Mouse (Mus musculus): ENCODE measurements around the gene Ptcd2. TPM values are rescaled to one million over a fixed set of nuclear protein-coding genes. Genes with fewer than 3 reads are reported as not detected.
A peak's percentile ranks its signal among the peaks of the same experiment; 100 is the strongest.

The Ptcd2 gene
- polyA plus RNA-seq (2012; rRNA removed): 32.4 and 35.3 TPM in 2 replicates

- TF ChIP-seq CTCF (IDR thresholded peaks at IDR 0.05; ENCODE audit: extremely low read depth, insufficient read depth, low read length) (no peak), POLR2A (IDR thresholded peaks at IDR 0.05; ENCODE audit: extremely low read depth, insufficient read depth, low read length) (peak; percentile 76)
Measured at GRCm38 (mm10) chr13:99344599-99345575, at the start of gene Ptcd2, which contains the start of gene Mrps27. Gene Ptcd2 (minus strand): TSS chr13:99344705. Gene Mrps27 (plus strand): TSS chr13:99344786.

GRCm38 (mm10) chr13:99393128-99393527 lies 48.6 kb upstream of the Ptcd2 start:
- TF ChIP-seq POLR2A (IDR thresholded peaks at IDR 0.05; ENCODE audit: extremely low read depth, insufficient read depth, low read length) (no peak), CTCF (IDR thresholded peaks at IDR 0.05; ENCODE audit: extremely low read depth, insufficient read depth, low read length) (no peak)
- H3K4me3 ChIP-seq (ENCODE audit: insufficient read depth, low read length): no peak overlapping the region
- H3K4me1 ChIP-seq (ENCODE audit: control insufficient read depth, insufficient read depth, low read length): peaks cover 5% of the 10 kb centered on the region
- no peak overlapping the region for H3K27ac ChIP-seq (ENCODE audit: insufficient read depth, low read length)

More at GRCm38 (mm10) chr13:99344599-99345575, at the start of gene Ptcd2, which contains the start of gene Mrps27:
- Histone ChIP-seq H3K27ac (ENCODE audit: insufficient read depth, low read length) (peak within 1 kb of the TSS; percentile 60), H3K4me3 (ENCODE audit: insufficient read depth, low read length) (peak within 1 kb of the TSS; percentile 85), H3K4me1 (ENCODE audit: control insufficient read depth, insufficient read depth, low read length) (peaks cover 3% of the 10 kb centered on the region; the same call in 1 of the 2 replicates)

- peaks cover 5% of the 10 kb centered on the region for H3K4me1 ChIP-seq (ENCODE audit: control insufficient read depth, insufficient read depth, low read length)
- H3K27ac ChIP-seq (ENCODE audit: insufficient read depth, low read length): no peak overlapping the region
- TF ChIP-seq CTCF (IDR thresholded peaks at IDR 0.05; ENCODE audit: extremely low read depth, insufficient read depth, low read length) (no peak), POLR2A (IDR thresholded peaks at IDR 0.05; ENCODE audit: extremely low read depth, insufficient read depth, low read length) (no peak)
Measured at GRCm38 (mm10) chr13:99391417-99391816, 46.9 kb upstream of the Ptcd2 start.

GRCm38 (mm10) chr13:99387901-99388811 lies 43.7 kb upstream of the Ptcd2 start:
- H3K4me1 ChIP-seq (ENCODE audit: control insufficient read depth, insufficient read depth, low read length): no peaks in the 10 kb centered on the region
- H3K4me3 ChIP-seq (ENCODE audit: insufficient read depth, low read length): no peak overlapping the region
- H3K27ac ChIP-seq (ENCODE audit: insufficient read depth, low read length): no peak overlapping the region
- TF ChIP-seq POLR2A (IDR thresholded peaks at IDR 0.05; ENCODE audit: extremely low read depth, insufficient read depth, low read length): no peak
- no peak for TF ChIP-seq CTCF (IDR thresholded peaks at IDR 0.05; ENCODE audit: extremely low read depth, insufficient read depth, low read length)

More at GRCm38 (mm10) chr13:99391417-99391816, 46.9 kb upstream of the Ptcd2 start:
- no peak overlapping the region for H3K4me3 ChIP-seq (ENCODE audit: insufficient read depth, low read length)

- TF ChIP-seq POLR2A (IDR thresholded peaks at IDR 0.05; ENCODE audit: extremely low read depth, insufficient read depth, low read length) (no peak), CTCF (IDR thresholded peaks at IDR 0.05; ENCODE audit: extremely low read depth, insufficient read depth, low read length) (no peak)
Measured at GRCm38 (mm10) chr13:99386341-99386740, 41.8 kb upstream of the Ptcd2 start.

GRCm38 (mm10) chr13:99385911-99386310 lies 41.4 kb upstream of the Ptcd2 start:
- Histone ChIP-seq H3K27ac (ENCODE audit: insufficient read depth, low read length) (no peak overlapping the region), H3K4me1 (ENCODE audit: control insufficient read depth, insufficient read depth, low read length) (no peaks in the 10 kb centered on the region), H3K4me3 (ENCODE audit: insufficient read depth, low read length) (no peak overlapping the region)
- no peak for TF ChIP-seq POLR2A (IDR thresholded peaks at IDR 0.05; ENCODE audit: extremely low read depth, insufficient read depth, low read length)

More at GRCm38 (mm10) chr13:99386341-99386740, 41.8 kb upstream of the Ptcd2 start:
- no peaks in the 10 kb centered on the region for H3K4me1 ChIP-seq (ENCODE audit: control insufficient read depth, insufficient read depth, low read length)
- H3K27ac ChIP-seq (ENCODE audit: insufficient read depth, low read length): no peak overlapping the region
- no peak overlapping the region for H3K4me3 ChIP-seq (ENCODE audit: insufficient read depth, low read length)

GRCm38 (mm10) chr13:99384555-99385203 lies 40.2 kb upstream of the Ptcd2 start:
- Histone ChIP-seq H3K4me1 (ENCODE audit: control insufficient read depth, insufficient read depth, low read length) (no peaks in the 10 kb centered on the region), H3K4me3 (ENCODE audit: insufficient read depth, low read length) (no peak overlapping the region), H3K27ac (ENCODE audit: insufficient read depth, low read length) (no peak overlapping the region)
- TF ChIP-seq POLR2A (IDR thresholded peaks at IDR 0.05; ENCODE audit: extremely low read depth, insufficient read depth, low read length) (no peak), CTCF (IDR thresholded peaks at IDR 0.05; ENCODE audit: extremely low read depth, insufficient read depth, low read length) (no peak)

GRCm38 (mm10) chr13:99382373-99382772 lies 37.9 kb upstream of the Ptcd2 start:
- Histone ChIP-seq H3K4me1 (ENCODE audit: control insufficient read depth, insufficient read depth, low read length) (no peaks in the 10 kb centered on the region), H3K27ac (ENCODE audit: insufficient read depth, low read length) (no peak overlapping the region), H3K4me3 (ENCODE audit: insufficient read depth, low read length) (no peak overlapping the region)
- TF ChIP-seq POLR2A (IDR thresholded peaks at IDR 0.05; ENCODE audit: extremely low read depth, insufficient read depth, low read length): no peak
- TF ChIP-seq CTCF (IDR thresholded peaks at IDR 0.05; ENCODE audit: extremely low read depth, insufficient read depth, low read length): no peak

- no peaks in the 10 kb centered on the region for H3K4me1 ChIP-seq (ENCODE audit: control insufficient read depth, insufficient read depth, low read length)
- H3K4me3 ChIP-seq (ENCODE audit: insufficient read depth, low read length): no peak overlapping the region
- TF ChIP-seq CTCF (IDR thresholded peaks at IDR 0.05; ENCODE audit: extremely low read depth, insufficient read depth, low read length): no peak
- no peak for TF ChIP-seq POLR2A (IDR thresholded peaks at IDR 0.05; ENCODE audit: extremely low read depth, insufficient read depth, low read length)
- H3K27ac ChIP-seq (ENCODE audit: insufficient read depth, low read length): no peak overlapping the region
Measured at GRCm38 (mm10) chr13:99378223-99378622, 33.7 kb upstream of the Ptcd2 start.
